17 mouse cellular contexts compared by ENCODE assay signal in genomic region chr7:81874636-81875035, GRCm38 (mm10). TPM values are rescaled to one million over a fixed set of nuclear protein-coding genes. Genes with fewer than 3 reads are reported as not detected.
DNase-seq lines count a peak whose midpoint lies in the region; ATAC-seq and TF ChIP-seq lines count a peak whose summit lies in the region.
"Had no signal": no experiment of that assay in that cellular context is flagged by ENCODE, and none has a peak within 500 bp of the region (broad histone marks: within the 10 kb centered on the region; RNA-seq: fewer than 3 reads in every experiment).

No protein-coding gene starts in this region.

- intact Hi-C loops in heart, postnatal 36 days (cut with DNase I): no loop called here

- no peaks in the 10 kb centered on the region for H3K27me3 ChIP-seq in forebrain, embryonic 11.5 days (ENCODE audit: control insufficient read depth, insufficient read depth, low read length)
- no peaks in the 10 kb centered on the region for H3K27me3 ChIP-seq in forebrain, postnatal 0 days (ENCODE audit: insufficient read depth, low read length)
- no peaks in the 10 kb centered on the region for H3K27me3 ChIP-seq in kidney, embryonic 16.5 days (ENCODE audit: insufficient read depth, low read length)
- no peaks in the 10 kb centered on the region for H3K27me3 ChIP-seq in lung, postnatal 0 days (replicated peaks; ENCODE audit: insufficient read depth, low read length)
- no peaks in the 10 kb centered on the region for H3K27me3 ChIP-seq in thymus, adult 2 months (ENCODE audit: control insufficient read depth, insufficient read depth, low read length)
- H3K27me3 ChIP-seq: midbrain, embryonic 12.5 days; neural tube, embryonic 12.5 days had no signal

- TF ChIP-seq POLR2A in thymus, adult 2 months (IDR thresholded peaks at IDR 0.05; ENCODE audit: control insufficient read depth, extremely low read depth, insufficient read depth, low read length, poor library complexity): no peak

- 85% methylated on average over 6 of the region's 6 CpGs for WGBS in forebrain, embryonic 11.5 days
- 55% methylated on average over 6 of the region's 6 CpGs for WGBS in forebrain, postnatal 0 days
- WGBS in kidney, embryonic 16.5 days: 73% methylated on average over 6 of the region's 6 CpGs
- WGBS in lung, postnatal 0 days: 44% methylated on average over 6 of the region's 6 CpGs
- 89% methylated on average over 6 of the region's 6 CpGs for WGBS in thymus, adult 2 months

- no peaks in the 10 kb centered on the region for H3K9me3 ChIP-seq in forebrain, embryonic 11.5 days (ENCODE audit: control insufficient read depth, low read length)
- H3K9me3 ChIP-seq in forebrain, postnatal 0 days (ENCODE audit: low read length): no peaks in the 10 kb centered on the region
- H3K9me3 ChIP-seq in kidney, embryonic 16.5 days (ENCODE audit: low read length): no peaks in the 10 kb centered on the region; the same call in 1 of the 2 replicates
- no peaks in the 10 kb centered on the region for H3K9me3 ChIP-seq in lung, postnatal 0 days (ENCODE audit: low read length)
- H3K9me3 ChIP-seq: hindbrain, embryonic 10.5 days; liver, embryonic 15.5 days; midbrain, embryonic 12.5 days; neural tube, embryonic 12.5 days had no signal

- ATAC-seq in forebrain, embryonic 11.5 days (replicated peaks; ENCODE audit: low FRiP score): no peak
- ATAC-seq in forebrain, postnatal 0 days: no peak
- ATAC-seq in kidney, embryonic 16.5 days (ENCODE audit: low FRiP score, low TSS enrichment): no peak
- ATAC-seq in lung, postnatal 0 days: peak; percentile 76

- H3K36me3 ChIP-seq in forebrain, embryonic 11.5 days (ENCODE audit: control insufficient read depth, insufficient read depth, low read length): no peaks in the 10 kb centered on the region
- peaks cover 3% of the 10 kb centered on the region; the same call in 1 of the 2 replicates for H3K36me3 ChIP-seq in forebrain, postnatal 0 days (ENCODE audit: insufficient read depth)
- H3K36me3 ChIP-seq in kidney, embryonic 16.5 days (ENCODE audit: insufficient read depth, low read length): no peaks in the 10 kb centered on the region; the same call in 1 of the 2 replicates
- no peaks in the 10 kb centered on the region for H3K36me3 ChIP-seq in lung, postnatal 0 days (ENCODE audit: insufficient read depth, low read length)
- peaks cover 12% of the 10 kb centered on the region for H3K36me3 ChIP-seq in thymus, adult 2 months (ENCODE audit: control insufficient read depth, insufficient read depth, low read length)
- H3K36me3 ChIP-seq: liver, embryonic 15.5 days; neural tube, embryonic 12.5 days had no signal

- no peak overlapping the region for H3K4me2 ChIP-seq in forebrain, embryonic 11.5 days (ENCODE audit: low read depth, low read length, severe bottlenecking)
- no peak overlapping the region for H3K4me2 ChIP-seq in forebrain, postnatal 0 days (ENCODE audit: low read depth)
- H3K4me2 ChIP-seq in kidney, embryonic 16.5 days (replicated peaks; ENCODE audit: low read depth, low read length): no peak overlapping the region
- no peak overlapping the region for H3K4me2 ChIP-seq in lung, postnatal 0 days (replicated peaks; ENCODE audit: low read depth, low read length)
- H3K4me2 ChIP-seq: liver, embryonic 15.5 days; midbrain, embryonic 12.5 days; neural tube, embryonic 12.5 days had no signal

- peak; percentile 50 for DNase-seq in forebrain, embryonic 11.5 days (ENCODE audit: low spot score)
- no peak for DNase-seq in forebrain, postnatal 0 days
- DNase-seq in kidney, adult 9 months: peak; percentile 20
- DNase-seq in Muller cell, postnatal 12 days (ENCODE audit: inconsistent ontology term): peak; percentile 46
- DNase-seq in lung, postnatal 0 days (ENCODE audit: low spot score): peak; percentile 56
- DNase-seq in heart, postnatal 36 days: no peak
- DNase-seq in thymus, adult 2 months: no peak
- DNase-seq: cerebellum, adult 11-12 months; heart, adult 18-20 months had no signal

- H3K4me1 ChIP-seq in forebrain, embryonic 11.5 days (replicated peaks; ENCODE audit: control insufficient read depth, insufficient read depth, low read length): no peaks in the 10 kb centered on the region
- H3K4me1 ChIP-seq in forebrain, postnatal 0 days (ENCODE audit: insufficient read depth): no peaks in the 10 kb centered on the region
- H3K4me1 ChIP-seq in kidney, embryonic 16.5 days (ENCODE audit: insufficient read depth, low read length): no peaks in the 10 kb centered on the region
- H3K4me1 ChIP-seq in lung, postnatal 0 days (ENCODE audit: insufficient read depth, low read depth, low read length): no peaks in the 10 kb centered on the region
- peaks cover 19% of the 10 kb centered on the region for H3K4me1 ChIP-seq in thymus, adult 2 months (replicated peaks; ENCODE audit: control insufficient read depth, insufficient read depth, low read length)
- H3K4me1 ChIP-seq: liver, embryonic 15.5 days; midbrain, embryonic 12.5 days; neural tube, embryonic 12.5 days had no signal

- peak; percentile 63; the same call in 1 of the 2 replicates for TF ChIP-seq EP300 in lung, postnatal 0 days (IDR thresholded peaks at IDR 0.05)

- H3K4me3 ChIP-seq in forebrain, embryonic 11.5 days (ENCODE audit: low read depth, low read length): no peak overlapping the region
- no peak overlapping the region for H3K4me3 ChIP-seq in forebrain, postnatal 0 days (ENCODE audit: low read depth, low read length)
- no peak overlapping the region for H3K4me3 ChIP-seq in kidney, embryonic 16.5 days (ENCODE audit: low read length)
- no peak overlapping the region for H3K4me3 ChIP-seq in lung, postnatal 0 days (ENCODE audit: low read depth, low read length)
- H3K4me3 ChIP-seq in thymus, adult 2 months (ENCODE audit: control insufficient read depth, insufficient read depth, low read length): no peak overlapping the region
- H3K4me3 ChIP-seq: hindbrain, embryonic 10.5 days; liver, embryonic 15.5 days; midbrain, embryonic 12.5 days; neural tube, embryonic 12.5 days had no signal

- H3K27ac ChIP-seq in forebrain, embryonic 11.5 days (ENCODE audit: low read depth, low read length): no peak overlapping the region
- H3K27ac ChIP-seq in forebrain, postnatal 0 days (ENCODE audit: low read depth, low read length): no peak overlapping the region
- no peak overlapping the region for H3K27ac ChIP-seq in kidney, embryonic 16.5 days (ENCODE audit: low read length)
- peak overlapping the region; percentile 11; the same call in 1 of the 2 replicates for H3K27ac ChIP-seq in lung, postnatal 0 days (ENCODE audit: low read length)
- no peak overlapping the region for H3K27ac ChIP-seq in thymus, adult 2 months (ENCODE audit: control insufficient read depth, insufficient read depth, low read length)
- H3K27ac ChIP-seq: hindbrain, embryonic 10.5 days; liver, embryonic 15.5 days; midbrain, embryonic 12.5 days; neural tube, embryonic 12.5 days had no signal

- no peak overlapping the region for H3K9ac ChIP-seq in forebrain, embryonic 11.5 days (ENCODE audit: low read length)
- H3K9ac ChIP-seq in forebrain, postnatal 0 days: no peak overlapping the region
- H3K9ac ChIP-seq in kidney, embryonic 16.5 days (replicated peaks; ENCODE audit: low read length): no peak overlapping the region
- no peak overlapping the region for H3K9ac ChIP-seq in lung, postnatal 0 days (replicated peaks; ENCODE audit: low read depth)
- H3K9ac ChIP-seq: liver, embryonic 15.5 days; midbrain, embryonic 12.5 days; neural tube, embryonic 12.5 days had no signal

- TF ChIP-seq CTCF in forebrain, postnatal 0 days (IDR thresholded peaks at IDR 0.05; ENCODE audit: low read depth): no peak
- TF ChIP-seq CTCF in lung, postnatal 0 days (IDR thresholded peaks at IDR 0.05): no peak
- TF ChIP-seq CTCF in thymus, adult 2 months (IDR thresholded peaks at IDR 0.05; ENCODE audit: borderline replicate concordance, control insufficient read depth, extremely low read depth, insufficient read depth, low read length, poor library complexity): no peak

RNA-seq across cellular contexts. Expression of gene Tm6sf1, which starts 15.8 kb away (rescaled TPM):
- polyA plus RNA-seq in forebrain, embryonic 11.5 days (2014; fragmentation: Nextera tagmentation; extraction: Ambion mirVana): 11.4 and 14.3 TPM in 2 replicates
- 5.4 and 12.9 TPM in 2 replicates for total RNA-seq in forebrain, postnatal 0 days (2014; rRNA removed)
- polyA plus RNA-seq in forebrain, postnatal 0 days (2015; fragmentation: Nextera tagmentation; extraction: Ambion mirVana): 5.0 and 7.0 TPM in 2 replicates
- polyA plus RNA-seq in kidney, embryonic 16.5 days (2015; fragmentation: Nextera tagmentation; extraction: Ambion mirVana): 13.2 and 14.3 TPM in 2 replicates
- polyA plus RNA-seq in lung, postnatal 0 days (2015; fragmentation: Nextera tagmentation; extraction: Ambion mirVana): 12.8 and 14.4 TPM in 2 replicates
- total RNA-seq in heart, postnatal 36 days (2021): 10 to 100 TPM in 1 of 2 experiments, 1 to 10 TPM in 1; 9.1 to 14.4 TPM
- polyA plus RNA-seq in thymus, adult 2 months (2012; rRNA removed): 210 and 229 TPM in 2 replicates

RNA-seq across cellular contexts. Expression of gene Gm10160, which starts 19.0 kb away (rescaled TPM):
- polyA plus RNA-seq in forebrain, embryonic 11.5 days (2014; fragmentation: Nextera tagmentation; extraction: Ambion mirVana): not detected in 2 replicates
- not detected in 2 replicates for total RNA-seq in forebrain, postnatal 0 days (2014; rRNA removed)
- not detected in 2 replicates for polyA plus RNA-seq in forebrain, postnatal 0 days (2015; fragmentation: Nextera tagmentation; extraction: Ambion mirVana)
- polyA plus RNA-seq in kidney, embryonic 16.5 days (2015; fragmentation: Nextera tagmentation; extraction: Ambion mirVana): not detected in 2 replicates
- not detected in 2 replicates for polyA plus RNA-seq in lung, postnatal 0 days (2015; fragmentation: Nextera tagmentation; extraction: Ambion mirVana)
- not detected for total RNA-seq in heart, postnatal 36 days (2021)
- polyA plus RNA-seq in thymus, adult 2 months (2012; rRNA removed): not detected in 2 replicates
- total RNA-seq: adrenal gland, postnatal 36 days; heart, adult 18-20 months; layer of hippocampus, adult 18-20 months; left cerebral cortex, postnatal 14 days had no signal
- polyA plus RNA-seq: hindbrain, embryonic 10.5 days; liver, embryonic 15.5 days; midbrain, embryonic 12.5 days; neural tube, embryonic 12.5 days had no signal

RNA-seq across cellular contexts. Expression of gene Btbd1, which starts 45.4 kb away (rescaled TPM):
- polyA plus RNA-seq in forebrain, embryonic 11.5 days (2014; fragmentation: Nextera tagmentation; extraction: Ambion mirVana): 97.6 and 102 TPM in 2 replicates
- total RNA-seq in forebrain, postnatal 0 days (2014; rRNA removed): 142 TPM in 2 replicates
- polyA plus RNA-seq in forebrain, postnatal 0 days (2015; fragmentation: Nextera tagmentation; extraction: Ambion mirVana): 101 and 104 TPM in 2 replicates
- polyA plus RNA-seq in kidney, embryonic 16.5 days (2015; fragmentation: Nextera tagmentation; extraction: Ambion mirVana): 52.1 and 62.1 TPM in 2 replicates
- polyA plus RNA-seq in lung, postnatal 0 days (2015; fragmentation: Nextera tagmentation; extraction: Ambion mirVana): 51.8 and 54.3 TPM in 2 replicates
- 100 to 1,000 TPM; 135 to 137 TPM for total RNA-seq in heart, postnatal 36 days (2021)
- polyA plus RNA-seq in thymus, adult 2 months (2012; rRNA removed): 37.5 and 45.2 TPM in 2 replicates

RNA-seq across cellular contexts. Expression of gene Hdgfl3, which starts 59.6 kb away (rescaled TPM):
- 43.9 and 45.7 TPM in 2 replicates for polyA plus RNA-seq in forebrain, embryonic 11.5 days (2014; fragmentation: Nextera tagmentation; extraction: Ambion mirVana)
- total RNA-seq in forebrain, postnatal 0 days (2014; rRNA removed): 158 and 191 TPM in 2 replicates
- polyA plus RNA-seq in forebrain, postnatal 0 days (2015; fragmentation: Nextera tagmentation; extraction: Ambion mirVana): 50.2 and 62.5 TPM in 2 replicates
- 10.0 and 11.7 TPM in 2 replicates for polyA plus RNA-seq in kidney, embryonic 16.5 days (2015; fragmentation: Nextera tagmentation; extraction: Ambion mirVana)
- polyA plus RNA-seq in lung, postnatal 0 days (2015; fragmentation: Nextera tagmentation; extraction: Ambion mirVana): 6.1 and 6.4 TPM in 2 replicates
- 1 to 10 TPM; 6.7 to 9.0 TPM for total RNA-seq in heart, postnatal 36 days (2021)
- polyA plus RNA-seq in thymus, adult 2 months (2012; rRNA removed): 5.1 TPM in 2 replicates

Comparison
In these comparisons a context has a peak if more than half of its experiments do, and no peak if none do; other contexts are left out.
1. DNase-seq: peak in forebrain, embryonic 11.5 days (single experiment), kidney, adult 9 months (single experiment), Muller cell, postnatal 12 days (single experiment) and lung, postnatal 0 days (single experiment); none in forebrain, postnatal 0 days (single experiment), heart, postnatal 36 days (0 of 2) and thymus, adult 2 months (single experiment).
2. RNA of gene Tm6sf1, which starts 15.8 kb away (polyA plus RNA-seq): 210 to 229 TPM in thymus, adult 2 months; 13.2 to 14.3 TPM in kidney, embryonic 16.5 days, 11.4 to 14.3 TPM in forebrain, embryonic 11.5 days, 12.8 to 14.4 TPM in lung, postnatal 0 days and 5.0 to 7.0 TPM in forebrain, postnatal 0 days; every median in the first group is over 10 times any median in the second.